Mouse (Mus musculus): ENCODE measurements around the gene Mcl1.

- TF ChIP-seq POLR2A (IDR thresholded peaks at IDR 0.05; ENCODE audit: borderline replicate concordance, low read depth, low read length) (no peak), CTCF (IDR thresholded peaks at IDR 0.05; ENCODE audit: low read depth, low read length) (no peak)
Measured at GRCm38 (mm10) chr3:95687524-95688421, 29.2 kb downstream of the Mcl1 start, which contains the start of gene Adamtsl4.
